Mouse (Mus musculus): ENCODE results near the gene Sugct. TPM values are rescaled to one million over a fixed set of nuclear protein-coding genes. Genes with fewer than 3 reads are reported as not detected.

The Sugct gene
- total and polyA plus RNA-seq, 2 experiments from 2014 or later = 1.4 to 2.1 TPM

- ATAC-seq = no peak
- no peaks in the 10 kb centered on the region for H3K27me3 ChIP-seq (ENCODE audit: insufficient read depth, low read length)
- TF ChIP-seq CTCF (IDR thresholded peaks at IDR 0.05; ENCODE audit: low read depth) = no peak
- H3K4me1 ChIP-seq (ENCODE audit: insufficient read depth) = no peaks in the 10 kb centered on the region
- no peak overlapping the region for H3K4me2 ChIP-seq (ENCODE audit: low read depth)
- no peak overlapping the region for H3K9ac ChIP-seq
- H3K4me3 ChIP-seq (ENCODE audit: low read depth, low read length) = no peak overlapping the region
- no peak overlapping the region for H3K27ac ChIP-seq (ENCODE audit: low read depth, low read length)
- H3K9me3 ChIP-seq (ENCODE audit: low read length) = no peaks in the 10 kb centered on the region
- H3K36me3 ChIP-seq (ENCODE audit: insufficient read depth) = no peaks in the 10 kb centered on the region
- no peak for DNase-seq
- WGBS = 62% methylated on average over 2 of the region's 2 CpGs
These were observed 608.8 kb downstream of the Sugct start for GRCm38 (mm10) chr13:17086547-17086946.

GRCm38 (mm10) chr13:17086146-17086545, 609.2 kb downstream of the Sugct start:
- Histone ChIP-seq H3K9ac (no peak overlapping the region), H3K4me1 (ENCODE audit: insufficient read depth) (no peaks in the 10 kb centered on the region), H3K9me3 (ENCODE audit: low read length) (no peaks in the 10 kb centered on the region), H3K36me3 (ENCODE audit: insufficient read depth) (no peaks in the 10 kb centered on the region), H3K4me2 (ENCODE audit: low read depth) (no peak overlapping the region), H3K27me3 (ENCODE audit: insufficient read depth, low read length) (no peaks in the 10 kb centered on the region), H3K27ac (ENCODE audit: low read depth, low read length) (no peak overlapping the region), H3K4me3 (ENCODE audit: low read depth, low read length) (no peak overlapping the region)
- DNase-seq = no peak
- no peak for ATAC-seq
- TF ChIP-seq CTCF (IDR thresholded peaks at IDR 0.05; ENCODE audit: low read depth) = no peak

- Histone ChIP-seq H3K27me3 (ENCODE audit: insufficient read depth, low read length) (no peaks in the 10 kb centered on the region), H3K4me3 (ENCODE audit: low read depth, low read length) (no peak overlapping the region), H3K9me3 (ENCODE audit: low read length) (no peaks in the 10 kb centered on the region), H3K4me1 (ENCODE audit: insufficient read depth) (no peaks in the 10 kb centered on the region), H3K27ac (ENCODE audit: low read depth, low read length) (no peak overlapping the region), H3K36me3 (ENCODE audit: insufficient read depth) (no peaks in the 10 kb centered on the region), H3K4me2 (ENCODE audit: low read depth) (no peak overlapping the region), H3K9ac (no peak overlapping the region)
- WGBS = 63% methylated on average over 6 of the region's 6 CpGs
- DNase-seq = no peak
- no peak for ATAC-seq
- TF ChIP-seq CTCF (IDR thresholded peaks at IDR 0.05; ENCODE audit: low read depth) = no peak
These were observed 610.2 kb downstream of the Sugct start for GRCm38 (mm10) chr13:17084946-17085852.

GRCm38 (mm10) chr13:17081618-17082017, 613.7 kb downstream of the Sugct start:
- Histone ChIP-seq H3K9me3 (ENCODE audit: low read length) (no peaks in the 10 kb centered on the region), H3K9ac (no peak overlapping the region), H3K27ac (ENCODE audit: low read depth, low read length) (no peak overlapping the region), H3K4me1 (ENCODE audit: insufficient read depth) (no peaks in the 10 kb centered on the region), H3K4me2 (ENCODE audit: low read depth) (no peak overlapping the region), H3K27me3 (ENCODE audit: insufficient read depth, low read length) (no peaks in the 10 kb centered on the region), H3K4me3 (ENCODE audit: low read depth, low read length) (no peak overlapping the region), H3K36me3 (ENCODE audit: insufficient read depth) (no peaks in the 10 kb centered on the region)
- ATAC-seq (no peak), DNase-seq (no peak)
- 90% methylated on average over 2 of the region's 2 CpGs for WGBS
- TF ChIP-seq CTCF (IDR thresholded peaks at IDR 0.05; ENCODE audit: low read depth) = no peak

- Histone ChIP-seq H3K27me3 (ENCODE audit: insufficient read depth, low read length) (no peaks in the 10 kb centered on the region), H3K4me1 (ENCODE audit: insufficient read depth) (no peaks in the 10 kb centered on the region), H3K27ac (ENCODE audit: low read depth, low read length) (no peak overlapping the region), H3K9me3 (ENCODE audit: low read length) (no peaks in the 10 kb centered on the region), H3K4me2 (ENCODE audit: low read depth) (no peak overlapping the region), H3K36me3 (ENCODE audit: insufficient read depth) (no peaks in the 10 kb centered on the region), H3K9ac (no peak overlapping the region), H3K4me3 (ENCODE audit: low read depth, low read length) (no peak overlapping the region)
- no peak for TF ChIP-seq CTCF (IDR thresholded peaks at IDR 0.05; ENCODE audit: low read depth)
- 76% methylated on average over 3 of the region's 3 CpGs for WGBS
- ATAC-seq = no peak
- no peak for DNase-seq
These were observed 629.8 kb downstream of the Sugct start for GRCm38 (mm10) chr13:17065552-17065951.

GRCm38 (mm10) chr13:17056650-17057049, 638.7 kb downstream of the Sugct start:
- WGBS = 95% methylated on average over 2 of the region's 2 CpGs
- Histone ChIP-seq H3K27me3 (ENCODE audit: insufficient read depth, low read length) (no peaks in the 10 kb centered on the region), H3K9me3 (ENCODE audit: low read length) (no peaks in the 10 kb centered on the region), H3K4me2 (ENCODE audit: low read depth) (no peak overlapping the region), H3K27ac (ENCODE audit: low read depth, low read length) (no peak overlapping the region), H3K4me1 (ENCODE audit: insufficient read depth) (no peaks in the 10 kb centered on the region), H3K36me3 (ENCODE audit: insufficient read depth) (no peaks in the 10 kb centered on the region), H3K9ac (no peak overlapping the region), H3K4me3 (ENCODE audit: low read depth, low read length) (no peak overlapping the region)
- no peak for TF ChIP-seq CTCF (IDR thresholded peaks at IDR 0.05; ENCODE audit: low read depth)
- DNase-seq = no peak
- no peak for ATAC-seq

GRCm38 (mm10) chr13:17043426-17044224, 651.7 kb downstream of the Sugct start:
- Histone ChIP-seq H3K9ac (no peak overlapping the region), H3K9me3 (ENCODE audit: low read length) (no peaks in the 10 kb centered on the region), H3K36me3 (ENCODE audit: insufficient read depth) (no peaks in the 10 kb centered on the region), H3K4me1 (ENCODE audit: insufficient read depth) (no peaks in the 10 kb centered on the region), H3K27me3 (ENCODE audit: insufficient read depth, low read length) (no peaks in the 10 kb centered on the region), H3K27ac (ENCODE audit: low read depth, low read length) (no peak overlapping the region), H3K4me3 (ENCODE audit: low read depth, low read length) (no peak overlapping the region), H3K4me2 (ENCODE audit: low read depth) (no peak overlapping the region)
- ATAC-seq = no peak
- TF ChIP-seq CTCF (IDR thresholded peaks at IDR 0.05; ENCODE audit: low read depth) = no peak
- 87% methylated on average over 3 of the region's 3 CpGs for WGBS
- DNase-seq = no peak
